Mouse (Mus musculus) thymus, postnatal 10 days (tissue): ENCODE data around the gene Rpp25l.
"Not testable (repeated sequence)": the region's sequence is repeated elsewhere in the genome, so short reads cannot be mapped to it uniquely, and the experiment has no call there.

Experiments
- DNase-seq, 2 experiments: peaks; one replicate each; pipeline ENCODE4 v3.0.0; 2021; ENCODE audit warnings: low spot score in 2 of 2

The Rpp25l gene

GRCm38 (mm10) chr4:41696930-41697841, 16.1 kb downstream of the Rpp25l start, which contains the start of gene Cntfr:
Gene Cntfr (minus strand): TSS chr4:41697089.
- peak in 1 of 2 experiments; percentile 66 for DNase-seq

DNA sequence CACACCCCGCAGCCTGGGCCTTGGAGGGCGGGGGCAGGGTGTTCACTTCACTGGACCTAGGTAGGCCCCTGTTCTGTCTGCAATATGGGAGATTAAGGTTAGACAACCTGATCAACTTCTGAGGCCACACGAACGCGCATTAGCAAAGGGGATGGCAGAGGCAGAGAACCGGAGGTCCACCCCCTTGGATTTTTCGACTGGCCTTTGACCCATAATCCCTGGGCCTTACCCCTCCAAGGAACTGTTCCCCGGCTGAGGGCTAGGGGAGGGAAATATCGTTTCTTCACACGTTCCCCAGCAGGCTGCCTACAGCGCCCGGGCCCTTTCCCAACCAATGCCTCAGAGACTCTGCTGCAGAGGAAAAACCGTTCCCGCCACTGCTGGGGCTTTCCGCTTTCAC, 16.9 kb downstream of the Rpp25l start:
- DNase-seq: not testable (repeated sequence)

DNA sequence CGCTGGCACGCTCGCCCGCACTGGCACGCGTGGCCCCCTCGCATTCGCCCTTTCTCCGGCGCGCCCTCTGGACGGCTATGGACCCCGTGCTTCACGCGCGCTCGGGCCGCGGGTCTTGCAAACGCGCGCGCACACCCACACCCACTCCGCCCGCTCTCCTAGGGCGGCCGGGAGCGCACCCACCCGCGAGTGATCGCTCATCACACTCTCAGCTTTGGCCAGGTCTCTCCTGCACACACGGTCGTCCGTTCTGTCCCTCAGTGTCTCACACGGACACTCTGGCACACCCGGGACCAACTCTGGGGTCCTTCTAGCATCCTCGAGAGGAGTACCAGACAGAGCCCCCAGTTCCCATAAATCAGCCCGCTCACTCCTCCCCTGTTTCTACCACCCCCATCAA, 17.5 kb downstream of the Rpp25l start:
- not testable (repeated sequence) for DNase-seq

GRCm38 (mm10) chr4:41693511-41693910, 19.8 kb downstream of the Rpp25l start:
- DNase-seq: not testable (repeated sequence)

DNA sequence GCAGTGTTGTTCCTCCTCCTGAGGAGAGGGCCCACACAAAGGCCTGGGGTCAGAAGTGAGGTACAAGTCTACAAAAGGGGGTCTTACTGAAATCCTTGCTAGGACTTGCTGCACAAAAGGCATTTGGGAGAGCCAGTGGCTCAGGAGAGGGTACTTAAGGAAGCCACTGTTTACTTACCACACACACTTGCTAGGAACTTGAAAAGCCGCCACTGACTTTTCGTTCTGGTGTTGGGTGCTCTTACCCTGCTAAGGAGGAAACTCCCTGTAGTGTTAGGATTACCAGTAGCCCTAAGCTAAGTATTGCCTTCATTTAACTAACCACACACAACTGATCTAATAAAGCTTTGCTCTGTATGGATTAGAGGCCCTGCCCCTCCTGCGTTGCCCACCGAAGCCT, 23.3 kb downstream of the Rpp25l start:
- DNase-seq: not testable (repeated sequence)

GRCm38 (mm10) chr4:41688562-41688961, 24.8 kb downstream of the Rpp25l start:
- DNase-seq: not testable (repeated sequence)

GRCm38 (mm10) chr4:41685882-41686492, 27.3 kb downstream of the Rpp25l start:
- DNase-seq: not testable (repeated sequence)

GRCm38 (mm10) chr4:41684931-41685453, 28.3 kb downstream of the Rpp25l start:
- not testable (repeated sequence) for DNase-seq

DNA sequence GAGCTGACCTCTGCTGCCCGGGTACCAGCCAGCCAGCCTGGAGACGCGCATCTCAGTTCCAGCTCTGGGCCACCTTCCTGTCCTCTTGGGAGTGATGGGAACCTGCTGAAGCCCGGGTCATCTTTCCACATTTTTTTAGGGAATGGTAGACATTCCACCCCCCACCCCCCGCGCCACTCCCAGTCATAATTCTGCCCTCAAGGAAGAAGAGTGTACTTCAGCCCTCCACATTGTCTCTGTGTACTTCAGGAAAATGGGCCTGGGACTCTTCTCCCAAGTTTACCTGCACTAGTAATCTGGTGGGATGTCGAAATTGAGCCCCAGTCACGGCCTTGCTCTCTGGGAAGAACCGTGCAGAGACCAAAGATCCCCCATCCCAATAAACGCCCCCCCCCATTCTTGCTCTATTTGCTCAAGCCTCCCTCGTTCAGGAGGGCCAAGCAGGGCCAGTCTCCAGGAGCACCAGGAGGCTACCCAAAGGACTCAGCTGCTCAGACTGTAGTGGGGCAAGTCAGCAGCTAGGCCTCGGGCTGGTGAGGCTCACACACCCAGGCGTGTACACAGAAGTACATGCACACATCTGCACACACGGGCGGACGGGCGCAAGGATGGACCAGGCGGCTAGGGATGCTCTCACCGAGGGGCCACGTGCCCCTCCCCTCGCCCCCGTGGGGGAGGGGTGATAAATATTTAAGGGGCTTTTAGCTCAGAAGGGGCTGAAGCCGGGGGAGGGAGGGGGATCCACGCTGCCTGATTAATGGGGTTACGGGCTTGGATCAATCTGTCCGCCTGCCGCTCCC, 29.0 kb downstream of the Rpp25l start:
- not testable (repeated sequence) for DNase-seq

- not testable (repeated sequence) for DNase-seq
Observed at GRCm38 (mm10) chr4:41683303-41683702, 30.0 kb downstream of the Rpp25l start.

DNA sequence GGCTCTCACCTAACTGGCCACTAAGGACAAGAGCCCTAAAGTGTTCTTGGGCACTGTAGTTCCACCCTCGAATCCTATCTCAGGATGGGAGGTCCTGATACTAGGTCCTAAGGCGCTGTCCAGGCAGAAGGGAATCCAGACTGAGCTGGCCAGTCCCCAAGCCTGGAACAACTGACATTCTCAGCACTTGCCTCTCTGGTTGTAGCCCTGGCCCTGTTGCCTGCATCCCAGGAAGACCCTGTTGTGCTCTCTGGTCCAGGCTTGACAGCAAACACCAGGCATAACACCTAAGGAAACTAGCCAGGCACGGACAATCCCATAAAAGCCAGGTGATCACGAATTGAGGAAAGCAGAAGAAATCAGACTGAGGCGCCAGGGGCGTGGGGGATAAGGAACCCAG, 30.5 kb downstream of the Rpp25l start:
- DNase-seq: no peak

DNA sequence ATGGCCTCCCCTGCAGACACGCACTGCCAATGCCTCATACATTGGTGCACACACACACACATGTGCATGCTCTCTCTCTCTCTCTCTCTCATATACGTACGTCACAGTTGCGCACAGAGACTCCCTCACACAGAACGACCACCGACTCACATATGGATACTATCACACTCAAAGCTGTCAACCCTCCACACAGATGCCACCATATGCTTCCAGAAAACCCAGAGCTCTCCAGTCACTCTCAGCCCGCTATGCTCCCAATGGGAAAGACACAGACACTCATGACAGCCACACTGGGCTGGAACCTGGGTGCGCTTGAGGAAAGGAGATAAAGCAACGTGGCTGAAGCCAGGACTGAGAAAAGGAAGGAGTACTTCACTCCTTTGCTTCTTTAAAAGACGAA, 31.4 kb downstream of the Rpp25l start:
- no peak for DNase-seq

GRCm38 (mm10) chr4:41681176-41681575, 32.2 kb downstream of the Rpp25l start:
- DNase-seq: no peak

GRCm38 (mm10) chr4:41679291-41679690, 34.0 kb downstream of the Rpp25l start:
- DNase-seq: no peak

DNA sequence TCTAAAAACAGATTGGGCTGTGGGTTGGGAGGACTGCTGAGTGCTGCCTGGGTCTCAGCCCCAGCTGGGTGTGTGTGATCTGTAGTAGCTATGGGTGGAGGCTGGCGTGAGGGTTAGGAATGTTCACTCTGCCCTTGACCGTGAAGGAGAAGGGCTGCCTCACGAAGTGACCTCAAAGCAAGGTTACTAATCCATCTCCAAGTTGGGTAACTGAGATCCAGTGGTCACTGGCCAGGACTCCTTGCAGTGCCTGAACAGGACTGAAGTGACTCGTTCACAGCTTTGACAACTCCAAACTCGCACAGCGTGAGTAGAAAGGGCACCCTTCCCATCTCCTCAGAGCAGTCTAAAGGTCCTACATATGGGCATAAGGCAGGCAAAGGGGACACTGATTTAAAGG, 34.5 kb downstream of the Rpp25l start:
- DNase-seq: no peak

- no peak for DNase-seq
Observed at GRCm38 (mm10) chr4:41677006-41677629, 36.2 kb downstream of the Rpp25l start.

GRCm38 (mm10) chr4:41676248-41677005, 36.9 kb downstream of the Rpp25l start:
- DNase-seq: no peak

GRCm38 (mm10) chr4:41673186-41673585, 40.1 kb downstream of the Rpp25l start:
- DNase-seq: no peak

DNA sequence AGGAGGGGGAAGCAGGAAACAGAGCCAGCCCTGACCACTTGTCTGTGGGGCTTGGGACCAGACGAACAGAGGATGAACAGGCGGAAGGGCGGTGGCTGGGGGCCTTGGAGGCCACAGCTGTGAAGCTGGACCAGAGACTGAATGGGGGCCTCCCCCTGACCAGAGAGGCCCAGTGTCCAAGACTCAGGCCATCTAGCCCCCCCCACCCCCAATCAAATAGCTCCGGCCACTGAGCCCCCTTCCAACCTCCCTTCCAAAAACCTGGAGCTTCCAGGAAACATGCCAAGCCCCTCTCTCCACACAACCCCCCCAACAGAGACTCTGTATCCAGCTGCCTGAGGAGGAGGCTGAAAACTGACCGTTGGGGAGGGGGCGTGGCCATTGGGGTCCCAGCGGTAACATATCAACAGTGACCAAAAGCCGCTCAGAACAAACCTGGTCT, 40.8 kb downstream of the Rpp25l start:
- DNase-seq: no peak

- DNase-seq: no peak
Observed at GRCm38 (mm10) chr4:41671963-41672480, 41.3 kb downstream of the Rpp25l start.
